Mouse (Mus musculus) liver, embryonic 12.5 days (tissue): ENCODE data around the gene 2200002D01Rik. TPM values are rescaled to one million over a fixed set of nuclear protein-coding genes. Genes with fewer than 3 reads are reported as not detected.

ENCODE experiments used
- ATAC-seq: fragments of 200-750 bp; cut with Nextera tagmentation; 2 replicates; pipeline ENCODE4 v1.8.0; 2017; ENCODE audit warnings: moderate number of reproducible peaks, mild to moderate bottlenecking, moderate library complexity
- H3K27ac ChIP-seq: fragments of 300-500 bp; sonication (generic); 2 replicates; pipeline ENCODE4 v1.5.1; 2016; ENCODE audit warnings: mild to moderate bottlenecking
- H3K27me3 ChIP-seq: fragments of 300-500 bp; sonication (generic); replicated peaks from 2 replicates; pipeline ENCODE4 v1.6.1; 2016; ENCODE audit warnings: mild to moderate bottlenecking, moderate library complexity
- H3K36me3 ChIP-seq: fragments of 300-500 bp; sonication (generic); 2 replicates; pipeline ENCODE4 v1.6.1; 2016; ENCODE audit warnings: mild to moderate bottlenecking, moderate library complexity
- H3K4me1 ChIP-seq: fragments of 300-500 bp; sonication (generic); 2 replicates; pipeline ENCODE4 v1.6.1; 2016
- H3K4me2 ChIP-seq: fragments of 300-500 bp; sonication (generic); 2 replicates; pipeline ENCODE4 v1.6.1; 2016; ENCODE audit warnings: mild to moderate bottlenecking, moderate library complexity
- H3K4me3 ChIP-seq: fragments of 300-500 bp; sonication (generic); 2 replicates; pipeline ENCODE4 v1.5.1; 2016; ENCODE audit warnings: mild to moderate bottlenecking, moderate library complexity
- H3K9ac ChIP-seq: fragments of 300-500 bp; sonication (generic); 2 replicates; pipeline ENCODE4 v1.6.1; 2016; ENCODE audit warnings: mild to moderate bottlenecking, moderate library complexity
- H3K9me3 ChIP-seq: fragments of 300-500 bp; sonication (generic); replicated peaks from 2 replicates; pipeline ENCODE4 v1.6.1; 2016; ENCODE audit warnings: mild to moderate bottlenecking, moderate library complexity
- WGBS: fragments of 180-500 bp; shearing (Covaris S2); methylation state at CpG from one replicate; pipeline ENCODE4 v1.1.7; 2016; ENCODE audit not compliant: insufficient replicate concordance; 5-methylcytosine and 5-hydroxymethylcytosine counted together
- polyA plus RNA-seq: library from polyadenylated mRNA; unstranded; fragments of >200 nt; fragmentation: Nextera tagmentation; extraction: Ambion mirVana; gene quantifications from 2 replicates; pipeline ENCODE4 v1.2.1, GENCODE M21; 2016

Gene 2200002D01Rik
- polyA plus RNA-seq, 1 experiment from 2014 or later: 3.9 TPM

- Histone ChIP-seq H3K36me3 (no peaks in the 10 kb centered on the region), H3K4me2 (no peak overlapping the region), H3K9me3 (no peaks in the 10 kb centered on the region), H3K9ac (no peak overlapping the region), H3K27me3 (peaks cover 5% of the 10 kb centered on the region; the same call in 1 of the 2 replicates), H3K4me1 (no peaks in the 10 kb centered on the region), H3K4me3 (no peak overlapping the region), H3K27ac (no peak overlapping the region)
- ATAC-seq: no peak
- 49% methylated on average over 6 of the region's 6 CpGs for WGBS
These were observed 45.7 kb downstream of the 2200002D01Rik start for GRCm38 (mm10) chr7:29202577-29202976.

Other genes with a start within 250 kb of the 2200002D01Rik start
- 0.33 and 0.38 TPM in 2 replicates for gene Ryr1, start 123.3 kb downstream of the 2200002D01Rik start, polyA plus RNA-seq
- 0.38 and 0.79 TPM in 2 replicates for gene Rasgrp4, start 113.6 kb downstream of the 2200002D01Rik start, polyA plus RNA-seq
- 12.4 and 12.5 TPM in 2 replicates for gene Fam98c, start 92.2 kb downstream of the 2200002D01Rik start, polyA plus RNA-seq
- gene Ggn, start 78.3 kb downstream of the 2200002D01Rik start, polyA plus RNA-seq: 0.07 and 0.26 TPM in 2 replicates
- 0.72 TPM in 2 replicates for gene Spred3, start 78.1 kb downstream of the 2200002D01Rik start, polyA plus RNA-seq
- gene Psmd8, start 67.8 kb downstream of the 2200002D01Rik start, polyA plus RNA-seq: 170 and 180 TPM in 2 replicates
- gene Catsperg1, start 34.4 kb downstream of the 2200002D01Rik start, polyA plus RNA-seq: 0.26 and 0.48 TPM in 2 replicates
- 2.9 and 3.1 TPM in 2 replicates for gene Kcnk6, start 16.0 kb downstream of the 2200002D01Rik start, polyA plus RNA-seq
- gene Yif1b, start 10.1 kb downstream of the 2200002D01Rik start, polyA plus RNA-seq: 59.2 and 64.3 TPM in 2 replicates
- gene Spint2, start 33.4 kb upstream of the 2200002D01Rik start, polyA plus RNA-seq: 25.9 and 28.4 TPM in 2 replicates
- 4.6 and 5.1 TPM in 2 replicates for gene Ppp1r14a, start 40.8 kb upstream of the 2200002D01Rik start, polyA plus RNA-seq
- gene Dpf1, start 55.5 kb upstream of the 2200002D01Rik start, polyA plus RNA-seq: 2.6 and 3.6 TPM in 2 replicates